Mouse (Mus musculus) urinary bladder, postnatal 25 days (tissue): ENCODE measurements around the gene Olfr960.

Experiments
- DNase-seq: peaks from one replicate; pipeline ENCODE4 v3.0.0; 2022; ENCODE audit warnings: low spot score

Olfr960 gene

DNA sequence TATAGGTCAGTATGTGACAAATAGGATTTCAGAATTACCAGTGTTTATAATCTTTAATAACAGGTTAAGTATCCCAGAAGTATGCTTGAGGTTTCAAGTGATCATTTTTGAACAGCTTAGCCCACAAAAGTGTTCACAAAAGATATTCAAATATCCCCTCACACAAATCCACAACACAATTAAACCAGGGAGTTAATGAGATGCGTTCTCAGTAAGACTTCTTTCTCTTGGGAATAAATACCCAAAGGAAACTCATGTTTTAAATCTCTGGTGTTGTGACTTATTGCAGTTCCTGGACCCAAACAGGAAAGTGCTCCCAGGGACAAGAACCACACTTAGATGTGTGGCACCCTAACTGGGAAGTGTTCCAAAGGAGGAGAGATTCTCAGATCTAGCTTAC lies at the start of gene Olfr960:
Olfr960 (plus strand) TSS at position 301 of the 400 bp plus-strand sequence.
- no peak for DNase-seq

DNA sequence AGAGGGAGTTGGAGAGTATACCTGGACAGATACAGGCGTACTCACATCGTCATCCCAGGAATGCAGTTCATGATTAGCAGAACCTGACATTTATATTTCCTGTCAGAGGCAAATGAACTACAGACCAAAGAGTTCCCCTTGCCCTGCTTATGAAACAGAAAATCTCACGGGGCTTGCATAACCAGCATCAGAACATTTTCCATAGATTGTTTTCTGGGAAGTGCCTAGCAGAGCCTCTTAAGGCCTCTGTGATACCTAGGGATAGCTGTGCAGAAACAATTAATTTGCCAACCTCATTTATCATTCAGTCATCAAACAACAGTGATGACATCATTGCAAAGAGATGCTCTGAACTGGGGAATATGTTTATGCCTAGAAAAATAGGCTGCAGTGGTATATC lies 45.7 kb upstream of the Olfr960 start, which contains the start of gene Olfr959:
Olfr959 (minus strand) TSS at position 101 of the 400 bp plus-strand sequence.
- no peak for DNase-seq

DNA sequence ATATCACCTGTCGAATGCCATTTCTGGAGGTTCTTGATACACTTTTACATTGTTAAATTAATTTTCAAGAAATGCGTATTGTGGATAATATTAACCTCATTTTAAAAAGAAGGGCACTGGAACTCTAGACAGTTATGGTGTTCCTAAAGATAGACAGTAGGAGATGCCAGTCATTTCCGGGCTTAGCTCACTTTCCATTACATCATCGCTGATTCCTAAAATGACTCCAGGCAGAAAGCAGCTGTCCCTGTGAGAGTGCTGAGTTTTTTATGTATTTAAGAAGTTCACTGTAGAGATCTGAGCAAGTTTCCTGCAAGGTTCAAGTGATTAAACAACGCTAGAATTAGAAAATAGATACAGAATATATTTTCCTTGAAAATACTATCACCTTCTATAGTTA lies 44.1 kb upstream of the Olfr960 start:
- no peak for DNase-seq

DNA sequence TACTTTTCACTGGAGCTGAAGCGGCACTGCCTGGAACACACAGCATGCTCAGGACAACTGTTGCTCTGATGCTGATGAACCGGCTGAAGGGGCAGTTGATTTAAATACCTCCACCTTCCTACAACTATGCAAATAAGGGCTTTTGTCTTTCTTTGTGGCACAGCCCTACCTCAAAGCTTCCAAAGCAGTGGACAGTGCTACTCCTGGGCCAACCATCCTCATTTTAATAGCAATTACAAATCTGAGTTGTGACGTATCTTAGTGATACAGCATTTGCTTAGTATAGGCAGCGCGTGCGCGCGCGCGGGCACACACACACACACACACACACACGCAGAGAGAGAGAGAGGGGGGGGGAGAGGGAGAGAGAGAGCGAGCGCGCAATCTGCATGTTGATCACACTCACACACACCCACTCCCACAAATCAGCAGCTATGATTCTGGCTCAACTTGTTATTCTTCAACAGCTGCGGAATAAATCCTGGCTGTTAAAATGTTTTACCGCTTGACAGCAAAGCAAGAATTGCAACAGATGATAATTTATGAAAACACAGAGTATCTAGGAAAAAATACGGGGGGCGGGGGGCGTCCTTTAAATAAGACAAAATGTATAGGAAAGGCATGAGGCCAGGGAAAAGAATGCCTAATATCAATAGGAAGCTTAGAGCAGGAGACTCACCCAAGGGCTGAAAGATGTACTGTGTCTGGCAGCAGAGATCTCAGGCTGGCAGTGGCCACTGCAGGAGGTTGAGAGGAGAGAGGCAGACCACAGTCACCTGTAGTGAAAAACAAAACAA lies 18.4 kb upstream of the Olfr960 start:
- DNase-seq, result no peak

DNA sequence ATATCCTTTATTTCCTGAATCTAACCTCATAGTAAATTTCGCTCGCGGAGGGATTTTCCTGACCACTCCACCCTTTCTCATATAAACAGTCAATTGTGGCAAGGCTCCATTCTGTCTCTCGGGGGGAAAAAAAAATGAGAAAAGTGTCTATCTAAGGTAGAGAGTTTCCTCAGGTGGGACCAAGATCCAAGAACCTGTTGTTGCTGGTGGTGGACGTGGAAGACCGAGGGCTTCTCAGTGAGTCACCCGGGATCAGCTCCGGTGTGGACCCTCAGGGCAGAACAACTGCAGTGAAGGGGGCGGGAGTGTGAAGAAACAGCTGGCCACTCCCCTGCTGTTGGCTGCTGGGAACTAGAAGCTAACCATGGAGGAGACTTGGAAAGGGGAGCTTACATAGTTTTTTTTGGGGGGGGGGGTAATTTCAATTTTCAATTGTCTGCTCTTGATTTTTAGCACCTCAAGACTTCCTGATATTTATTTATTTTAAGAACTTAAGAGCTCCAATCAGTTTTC lies 17.8 kb upstream of the Olfr960 start:
- no peak for DNase-seq

DNA sequence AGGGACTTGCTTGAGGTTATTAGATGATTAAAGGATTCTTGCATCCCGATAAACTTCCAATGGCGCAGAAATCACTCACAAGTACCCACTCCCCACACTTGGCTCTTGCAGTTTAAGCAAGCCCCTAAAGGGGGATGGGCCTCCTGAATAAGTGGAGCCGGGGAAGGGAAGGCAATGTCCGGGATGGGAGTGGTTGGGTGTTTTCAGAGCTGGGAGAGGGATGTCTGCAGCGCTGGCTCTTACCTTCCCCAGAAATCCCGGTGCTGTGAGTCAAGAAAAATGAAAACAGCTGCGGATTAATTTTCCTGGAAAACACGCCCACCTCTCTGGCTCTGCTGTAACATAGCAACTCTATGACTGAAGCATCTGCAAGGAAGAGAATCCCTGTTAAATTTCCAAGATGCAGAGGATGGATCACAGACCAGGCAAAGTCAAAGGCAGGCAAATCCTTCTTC lies 17.1 kb upstream of the Olfr960 start, which contains the start of gene AW551984:
AW551984 (minus strand) TSS at position 405 of the 455 bp plus-strand sequence.
- DNase-seq, result no peak

DNA sequence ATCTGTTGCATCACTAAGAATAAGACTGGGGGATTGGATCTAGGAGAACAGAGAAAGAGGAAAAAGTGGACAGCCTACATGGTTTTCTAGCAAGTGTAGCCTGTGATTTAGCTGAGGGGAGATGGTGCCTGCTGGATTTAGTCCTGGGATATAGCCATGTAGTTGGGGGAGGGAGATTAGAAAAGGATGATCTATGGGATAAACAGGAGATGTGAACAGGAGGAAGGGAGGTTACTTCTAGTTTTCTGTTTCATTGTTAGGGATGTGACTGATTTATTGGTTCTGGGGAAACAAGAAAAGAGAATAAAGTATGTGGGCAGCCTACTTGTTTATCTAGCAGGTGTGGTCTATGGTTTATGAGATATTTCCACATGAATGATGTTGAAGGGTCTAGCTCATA lies 12.7 kb upstream of the Olfr960 start:
- no peak for DNase-seq

DNA sequence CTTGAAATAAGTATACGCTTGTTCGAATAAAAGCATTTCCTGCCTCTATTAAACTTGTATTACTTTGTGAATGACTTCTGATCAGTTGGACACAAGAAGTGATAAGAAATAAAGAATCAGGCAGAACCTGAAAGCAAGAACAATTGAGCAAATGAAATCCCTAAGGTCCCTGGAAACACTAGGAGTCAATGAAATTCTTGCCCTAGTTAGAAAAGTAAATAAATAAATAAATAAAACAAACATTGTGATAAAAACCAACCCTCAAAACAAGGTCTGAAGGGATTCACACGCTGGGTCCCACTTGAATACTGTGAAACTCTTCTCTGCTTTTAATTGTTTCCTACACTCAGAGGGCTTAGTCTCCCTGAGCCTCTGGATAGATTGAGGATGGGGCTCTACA lies 10.8 kb upstream of the Olfr960 start, which contains the start of gene Olfr148:
Olfr148 (plus strand) TSS at position 301 of the 400 bp plus-strand sequence.
- no peak for DNase-seq

DNA sequence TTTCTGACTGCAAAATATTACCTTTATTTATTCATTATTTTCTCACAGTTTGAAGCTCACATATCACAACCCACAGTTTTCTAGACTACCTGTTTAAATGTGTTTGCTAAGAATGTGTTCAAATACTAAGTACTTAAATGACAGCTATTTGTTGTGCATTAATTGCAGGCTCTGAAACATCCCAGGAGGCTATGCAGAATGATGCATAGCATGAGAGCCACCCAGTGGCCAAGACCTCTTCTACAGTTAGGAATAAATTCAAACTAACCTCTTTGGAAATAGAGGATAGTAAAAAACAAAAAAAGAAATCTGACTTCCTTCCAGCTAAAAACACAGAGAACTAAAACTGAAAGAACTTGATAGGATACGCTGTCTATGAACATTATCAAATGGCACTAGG lies 9.2 kb upstream of the Olfr960 start:
- DNase-seq, result no peak

DNA sequence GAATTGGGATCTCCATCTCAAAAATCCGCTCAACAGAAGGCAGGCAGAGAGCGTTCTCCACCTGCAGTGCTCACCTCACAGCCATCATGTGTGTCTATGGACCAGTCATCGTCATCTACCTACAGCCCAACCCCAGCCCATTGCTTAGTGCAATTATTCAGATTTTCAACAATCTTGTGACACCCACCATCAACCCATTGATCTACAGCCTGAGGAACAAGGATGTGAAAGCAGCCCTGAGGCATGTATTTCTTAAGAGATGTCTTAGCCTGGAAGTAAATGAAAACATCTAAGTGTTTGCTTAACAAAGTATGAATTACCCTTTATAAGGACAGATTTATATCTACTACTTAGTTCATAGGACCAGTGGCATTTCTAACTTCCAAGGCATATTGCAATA lies 2.6 kb downstream of the Olfr960 start:
- no peak for DNase-seq

DNA sequence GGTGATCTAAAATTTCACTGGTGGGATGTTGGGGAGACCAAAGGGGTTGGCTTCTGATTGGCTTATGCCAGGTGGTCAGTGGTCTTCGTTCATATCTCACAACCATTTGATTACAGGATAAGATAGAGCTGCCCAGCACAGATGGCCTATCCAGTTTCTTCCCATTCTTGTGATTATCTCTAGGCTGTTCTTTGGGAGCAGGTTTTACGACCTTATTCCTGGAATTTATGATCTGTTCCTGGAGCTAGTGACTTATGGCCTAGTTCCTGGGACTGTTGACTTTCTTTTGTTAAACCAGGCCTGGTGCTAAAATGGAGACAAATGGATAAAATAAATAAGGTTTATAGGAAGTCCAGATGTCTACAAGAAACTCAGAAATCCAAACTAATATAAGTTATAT lies 3.5 kb downstream of the Olfr960 start:
- DNase-seq, result no peak

DNA sequence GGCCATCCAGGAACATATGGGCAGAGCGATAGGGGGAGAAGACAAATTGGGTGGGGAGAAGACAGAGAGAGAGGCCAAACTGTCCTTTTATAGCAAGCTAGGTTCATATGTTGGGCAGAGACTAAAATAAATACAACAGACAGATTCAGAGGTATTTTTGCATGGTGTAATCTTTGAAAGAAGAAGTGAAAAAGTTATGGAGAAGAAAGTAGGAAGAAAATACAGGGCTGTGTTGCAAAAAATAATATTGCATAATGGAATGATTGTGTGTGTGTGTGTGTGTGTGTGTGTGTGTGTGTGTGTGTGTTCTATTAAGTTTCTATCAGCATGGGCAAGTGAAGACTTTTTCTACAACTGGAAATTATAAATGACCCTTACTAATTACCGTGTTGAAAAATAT lies 7.9 kb downstream of the Olfr960 start:
- no peak for DNase-seq

DNA sequence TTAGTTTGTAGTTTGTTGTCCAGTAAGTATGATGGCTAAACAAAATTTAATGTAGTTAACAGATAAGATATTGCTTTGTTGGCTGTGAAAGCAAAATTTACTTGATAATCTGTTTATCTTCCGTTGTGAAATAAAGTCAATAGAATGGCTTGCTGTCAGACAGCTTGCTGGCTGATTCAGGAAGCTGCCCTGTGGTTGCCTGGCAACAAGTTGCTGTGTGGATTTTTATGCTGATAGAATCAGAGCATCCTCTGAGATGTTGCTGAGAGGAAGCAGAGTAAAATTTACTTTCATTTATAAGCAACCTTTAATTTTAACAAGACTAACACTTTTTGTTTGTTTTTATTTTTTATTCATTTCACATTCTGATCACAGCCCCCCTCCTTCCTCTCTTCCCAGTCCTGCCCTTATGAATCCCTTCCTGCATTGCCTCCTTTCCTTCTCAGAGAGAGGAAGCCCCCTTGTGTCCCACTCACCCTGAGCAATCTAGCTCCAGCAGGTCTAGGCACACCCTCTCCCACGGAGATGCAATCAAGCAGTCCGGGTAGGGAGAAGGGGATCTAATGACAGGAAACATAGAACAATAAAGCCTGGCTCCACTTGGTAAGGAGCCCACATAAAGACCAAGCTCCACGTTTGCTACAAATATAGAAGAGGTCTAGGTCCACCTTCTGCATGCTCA lies 12.9 kb downstream of the Olfr960 start:
- no peak for DNase-seq

DNA sequence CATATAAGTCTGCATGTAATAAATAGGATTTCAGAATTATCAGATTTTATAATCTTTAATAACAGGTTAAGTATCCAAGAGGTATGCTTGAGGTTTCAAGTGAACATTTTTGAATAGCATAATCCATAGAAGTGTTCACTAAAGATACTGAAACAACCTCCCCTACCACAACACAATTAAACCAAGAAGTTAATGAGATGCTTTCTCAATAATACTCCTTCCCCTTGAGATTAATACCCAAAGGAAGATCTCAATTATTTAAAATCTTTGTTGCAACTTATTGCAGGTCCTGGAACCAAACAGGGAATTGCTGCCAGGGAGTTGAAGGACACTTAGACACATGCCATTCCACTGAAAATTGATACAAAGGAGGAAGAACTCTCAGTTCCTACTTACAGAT lies 23.6 kb downstream of the Olfr960 start, which contains the start of gene Olfr961:
Olfr961 (plus strand) TSS at position 301 of the 400 bp plus-strand sequence.
- no peak for DNase-seq

DNA sequence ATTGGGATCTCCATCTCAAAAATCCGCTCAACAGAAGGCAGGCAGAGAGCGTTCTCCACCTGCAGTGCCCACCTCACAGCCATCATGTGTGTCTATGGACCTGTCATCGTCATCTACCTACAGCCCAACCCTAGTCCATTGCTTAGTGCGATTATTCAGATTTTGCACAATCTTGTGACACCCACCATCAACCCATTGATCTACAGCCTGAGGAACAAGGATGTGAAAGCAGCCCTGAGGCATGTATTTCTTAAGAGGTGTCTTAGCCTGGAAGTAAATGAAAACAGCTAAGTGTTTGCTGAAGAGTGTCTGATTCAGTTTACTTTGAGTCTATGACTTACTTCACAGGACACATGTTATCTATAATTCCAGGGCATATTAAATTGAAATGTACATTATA lies 26.2 kb downstream of the Olfr960 start:
- DNase-seq, result no peak

DNA sequence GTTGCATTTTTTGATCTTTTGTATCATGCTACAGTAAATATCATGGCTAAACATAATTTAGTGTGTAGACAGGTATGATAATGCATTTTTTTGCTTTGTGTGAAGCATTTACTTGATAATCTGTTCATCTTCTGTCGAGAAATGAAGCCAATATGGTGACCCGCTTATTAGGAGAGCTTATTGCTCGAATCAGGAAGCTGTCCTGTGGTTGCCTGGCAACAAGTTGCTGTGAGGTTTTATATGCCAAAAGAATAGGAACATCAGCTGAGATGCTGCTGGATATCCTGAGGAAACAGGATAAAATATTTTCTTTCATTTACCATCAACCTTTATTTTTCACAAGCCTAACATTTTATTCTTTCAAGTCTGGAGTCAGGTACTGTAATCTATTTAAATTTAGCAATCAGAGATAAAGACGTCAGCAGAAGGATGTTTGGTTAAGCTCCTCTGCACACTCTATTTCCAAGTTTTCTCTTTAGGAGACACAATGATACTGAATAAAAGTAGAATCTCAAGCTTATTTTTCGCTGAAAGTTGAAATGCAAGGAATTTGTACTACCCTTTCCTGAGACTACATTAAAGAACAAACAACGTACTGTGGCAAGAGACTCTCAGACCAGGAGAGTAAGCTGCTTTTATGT lies 33.7 kb downstream of the Olfr960 start:
- no peak for DNase-seq

DNA sequence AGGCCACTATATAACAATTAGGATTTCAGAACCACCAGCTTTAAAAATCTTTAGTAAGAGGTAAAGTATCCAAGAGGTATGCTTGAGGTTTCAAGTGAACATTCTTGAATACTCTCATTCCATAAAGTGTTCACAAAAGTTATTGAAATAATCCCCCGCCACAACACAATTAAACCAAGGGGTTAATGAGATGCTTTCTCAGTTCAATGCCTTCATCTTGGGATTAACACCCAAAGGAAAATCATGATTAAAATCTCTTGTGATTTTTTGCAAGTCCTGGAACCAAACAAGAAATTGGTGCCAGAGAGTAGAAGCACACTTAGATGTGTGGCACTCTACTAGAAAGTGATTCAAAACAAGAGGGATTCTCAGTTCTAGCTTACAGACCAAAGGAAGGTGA lies 45.7 kb downstream of the Olfr960 start, which contains the start of gene Olfr963:
Olfr963 (plus strand) TSS at position 301 of the 400 bp plus-strand sequence.
- no peak for DNase-seq

DNA sequence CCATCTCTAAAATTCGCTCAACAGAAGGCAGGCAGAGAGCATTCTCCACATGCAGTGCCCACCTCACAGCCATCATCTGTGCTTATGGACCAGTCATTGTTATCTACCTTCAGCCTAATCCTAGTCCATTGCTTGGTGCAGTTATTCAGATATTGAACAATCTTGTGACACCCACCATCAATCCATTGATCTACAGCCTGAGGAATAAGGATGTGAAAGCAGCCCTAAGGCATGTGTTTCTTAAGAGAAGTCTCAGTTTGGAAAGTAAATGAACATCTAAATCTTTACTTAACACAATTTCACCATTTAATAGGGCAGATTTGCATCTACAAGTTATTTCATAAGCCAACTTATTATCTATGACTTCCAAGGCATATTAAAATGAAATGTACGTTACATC lies 48.5 kb downstream of the Olfr960 start:
- DNase-seq, result no peak
